ENCODE assay signal across 13 mouse cellular contexts in the genomic region with DNA sequence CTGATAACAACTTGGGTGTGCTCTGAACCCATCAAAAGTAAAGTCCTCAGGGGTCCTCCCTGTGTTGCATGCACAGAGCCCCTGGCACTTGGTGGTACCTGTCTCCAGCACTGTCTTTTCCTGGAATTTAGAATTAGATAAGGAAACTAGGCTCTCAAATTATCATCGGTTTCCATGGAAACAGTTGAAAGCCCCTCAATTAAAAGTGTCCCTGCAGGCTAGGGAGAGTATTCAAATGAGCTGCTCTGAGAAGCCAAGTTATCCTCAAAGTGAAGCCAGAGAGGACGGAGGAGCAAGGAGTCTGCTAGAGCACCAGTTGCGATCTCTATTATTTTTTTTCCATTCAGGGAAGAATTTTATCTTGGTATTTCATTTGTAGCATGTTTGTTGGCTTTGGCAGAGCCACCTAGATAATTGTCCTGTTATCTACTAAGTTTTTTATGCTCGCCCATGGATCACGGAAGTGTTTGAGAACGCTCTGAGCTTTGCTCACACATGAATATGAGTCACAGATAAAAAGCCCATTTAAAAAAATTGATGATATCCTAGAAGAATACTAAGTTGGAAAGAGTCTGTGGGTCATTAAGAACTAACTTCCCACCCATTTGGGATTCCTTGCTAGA.
DNase-seq lines count a peak whose midpoint lies in the region; ATAC-seq and TF ChIP-seq lines count a peak whose summit lies in the region.
"Had no signal": no experiment of that assay in that cellular context is flagged by ENCODE, and none has a peak within 500 bp of the region (broad histone marks: within the 10 kb centered on the region; RNA-seq: fewer than 3 reads in every experiment).

No protein-coding gene starts in this region.

- H3K4me3 ChIP-seq in forebrain, embryonic 11.5 days (ENCODE audit: low read depth, low read length), result no peak overlapping the region
- H3K4me3 ChIP-seq in forebrain, embryonic 10.5 days, result no peak overlapping the region
- H3K4me3 ChIP-seq in layer of hippocampus, adult 2 months, result no peak overlapping the region
- H3K4me3 ChIP-seq in forebrain, embryonic 15.5 days, result no peak overlapping the region
- H3K4me3 ChIP-seq in midbrain, embryonic 13.5 days (replicated peaks), result no peak overlapping the region
- H3K4me3 ChIP-seq: myocyte had no signal

- ATAC-seq in forebrain, embryonic 11.5 days (replicated peaks; ENCODE audit: low FRiP score), result peak; percentile 57
- ATAC-seq in forebrain, embryonic 15.5 days (replicated peaks), result 0 out of 2 replicates have a peak, but pooled peaks have one; percentile 24
- ATAC-seq in midbrain, embryonic 13.5 days, result peak; percentile 74
- ATAC-seq: liver, postnatal 0 days had no signal

- H3K9ac ChIP-seq in forebrain, embryonic 11.5 days (ENCODE audit: low read length), result no peak overlapping the region
- no peak overlapping the region for H3K9ac ChIP-seq in forebrain, embryonic 15.5 days (replicated peaks)
- no peak overlapping the region for H3K9ac ChIP-seq in midbrain, embryonic 13.5 days (replicated peaks)
- H3K9ac ChIP-seq: liver, postnatal 0 days had no signal

- no peaks in the 10 kb centered on the region for H3K27me3 ChIP-seq in forebrain, embryonic 11.5 days (ENCODE audit: control insufficient read depth, insufficient read depth, low read length)
- no peaks in the 10 kb centered on the region for H3K27me3 ChIP-seq in forebrain, embryonic 10.5 days (ENCODE audit: poor library complexity, severe bottlenecking)
- H3K27me3 ChIP-seq in forebrain, embryonic 15.5 days, result no peaks in the 10 kb centered on the region
- H3K27me3 ChIP-seq in midbrain, embryonic 13.5 days, result no peaks in the 10 kb centered on the region

- 69% methylated on average over 6 of the region's 6 CpGs for WGBS in forebrain, embryonic 11.5 days
- WGBS in forebrain, embryonic 10.5 days, result 84% methylated on average over 6 of the region's 6 CpGs
- 56% methylated on average over 6 of the region's 6 CpGs for WGBS in forebrain, embryonic 15.5 days
- WGBS in midbrain, embryonic 13.5 days, result 68% methylated on average over 6 of the region's 6 CpGs

- DNase-seq in forebrain, embryonic 11.5 days (ENCODE audit: low spot score), result no peak
- no peak for DNase-seq in forebrain, embryonic 10.5 days (ENCODE audit: extremely low spot score, low spot score)
- DNase-seq in layer of hippocampus, adult 2 months (ENCODE audit: low spot score in 2 of 2), result no peak
- no peak for DNase-seq in layer of hippocampus, postnatal 14 days (ENCODE audit: low spot score in 2 of 2)
- no peak for DNase-seq in layer of hippocampus, adult 11-12 months (ENCODE audit: low spot score)
- no peak for DNase-seq in cerebellum, postnatal 14 days
- DNase-seq: adrenal gland, postnatal 25 days; kidney, adult 8-10 months; liver, postnatal 0 days had no signal

- no peaks in the 10 kb centered on the region; the same call in 1 of the 2 replicates for H3K4me1 ChIP-seq in forebrain, embryonic 11.5 days (replicated peaks; ENCODE audit: control insufficient read depth, insufficient read depth, low read length)
- peaks cover 25% of the 10 kb centered on the region for H3K4me1 ChIP-seq in forebrain, embryonic 10.5 days
- H3K4me1 ChIP-seq in forebrain, embryonic 15.5 days, result peaks cover 19% of the 10 kb centered on the region
- peaks cover 18% of the 10 kb centered on the region for H3K4me1 ChIP-seq in midbrain, embryonic 13.5 days (replicated peaks)

- no peaks in the 10 kb centered on the region for H3K36me3 ChIP-seq in forebrain, embryonic 11.5 days (ENCODE audit: control insufficient read depth, insufficient read depth, low read length)
- peaks cover 11% of the 10 kb centered on the region for H3K36me3 ChIP-seq in forebrain, embryonic 10.5 days (replicated peaks)
- H3K36me3 ChIP-seq in forebrain, embryonic 15.5 days, result no peaks in the 10 kb centered on the region
- H3K36me3 ChIP-seq in midbrain, embryonic 13.5 days, result peaks cover 3% of the 10 kb centered on the region; the same call in 1 of the 2 replicates

- H3K27ac ChIP-seq in forebrain, embryonic 11.5 days (ENCODE audit: low read depth, low read length), result no peak overlapping the region
- H3K27ac ChIP-seq in forebrain, embryonic 10.5 days, result no peak overlapping the region
- H3K27ac ChIP-seq in layer of hippocampus, adult 2 months, result peak overlapping the region; percentile 39; the same call in 1 of the 2 replicates
- H3K27ac ChIP-seq in forebrain, embryonic 15.5 days (replicated peaks), result no peak overlapping the region
- H3K27ac ChIP-seq in midbrain, embryonic 13.5 days, result peak overlapping the region; percentile 36; the same call in 1 of the 2 replicates
- H3K27ac ChIP-seq: stomach, postnatal 0 days had no signal

- no peaks in the 10 kb centered on the region for H3K9me3 ChIP-seq in forebrain, embryonic 11.5 days (ENCODE audit: control insufficient read depth, low read length)
- no peaks in the 10 kb centered on the region for H3K9me3 ChIP-seq in forebrain, embryonic 10.5 days
- H3K9me3 ChIP-seq in forebrain, embryonic 15.5 days, result no peaks in the 10 kb centered on the region
- no peaks in the 10 kb centered on the region for H3K9me3 ChIP-seq in midbrain, embryonic 13.5 days

- no peak overlapping the region for H3K4me2 ChIP-seq in forebrain, embryonic 11.5 days (ENCODE audit: low read depth, low read length, severe bottlenecking)
- no peak overlapping the region for H3K4me2 ChIP-seq in forebrain, embryonic 15.5 days (replicated peaks)
- no peak overlapping the region for H3K4me2 ChIP-seq in midbrain, embryonic 13.5 days (replicated peaks)

- TF ChIP-seq CTCF in layer of hippocampus, adult 2 months (conservative IDR thresholded peaks at IDR 0.05), result no peak

Comparison
In these comparisons a context has a peak if more than half of its experiments do, and no peak if none do; other contexts are left out.
1. ATAC-seq: peak in every context shown above with its lines; median percentile 74 in midbrain, embryonic 13.5 days; 57 in forebrain, embryonic 11.5 days; 24 in forebrain, embryonic 15.5 days.
2. H3K27ac ChIP-seq: peak in layer of hippocampus, adult 2 months (single experiment) and midbrain, embryonic 13.5 days (single experiment); none in forebrain, embryonic 11.5 days (single experiment), forebrain, embryonic 10.5 days (single experiment) and forebrain, embryonic 15.5 days (single experiment).